Mouse (Mus musculus): ENCODE results near the gene Vangl1.

Vangl1 gene

GRCm38 (mm10) chr3:102142947-102143346, 61.5 kb downstream of the Vangl1 start:
- no peak for DNase-seq (ENCODE audit: low read depth, low spot score)

DNA sequence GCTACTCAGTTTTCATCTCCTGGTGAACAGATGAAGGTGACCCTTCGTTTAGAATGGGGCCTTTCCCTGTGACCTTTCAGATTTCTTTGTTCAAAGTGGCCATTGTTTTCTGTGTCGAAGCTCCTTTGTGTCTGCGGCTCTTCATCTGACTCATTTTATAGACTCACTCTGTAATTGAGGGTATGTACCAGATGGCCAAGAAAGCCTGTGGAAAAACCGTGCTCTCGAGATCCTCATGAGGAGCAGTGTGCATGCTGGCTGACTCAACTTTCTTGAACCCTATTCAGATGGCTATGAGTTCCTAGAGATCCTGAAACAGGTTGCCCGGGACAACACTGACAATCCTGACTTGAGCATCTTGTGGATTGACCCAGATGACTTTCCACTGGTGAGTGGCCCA, 62.6 kb downstream of the Vangl1 start:
- peak; percentile 74 for DNase-seq (ENCODE audit: low read depth, low spot score)

- DNase-seq (ENCODE audit: low read depth, low spot score), result peak; percentile 51
Measured at GRCm38 (mm10) chr3:102141451-102141850, 63.0 kb downstream of the Vangl1 start.

- DNase-seq (ENCODE audit: low read depth, low spot score), result no peak
Measured at GRCm38 (mm10) chr3:102140606-102141005, 63.9 kb downstream of the Vangl1 start.

DNA sequence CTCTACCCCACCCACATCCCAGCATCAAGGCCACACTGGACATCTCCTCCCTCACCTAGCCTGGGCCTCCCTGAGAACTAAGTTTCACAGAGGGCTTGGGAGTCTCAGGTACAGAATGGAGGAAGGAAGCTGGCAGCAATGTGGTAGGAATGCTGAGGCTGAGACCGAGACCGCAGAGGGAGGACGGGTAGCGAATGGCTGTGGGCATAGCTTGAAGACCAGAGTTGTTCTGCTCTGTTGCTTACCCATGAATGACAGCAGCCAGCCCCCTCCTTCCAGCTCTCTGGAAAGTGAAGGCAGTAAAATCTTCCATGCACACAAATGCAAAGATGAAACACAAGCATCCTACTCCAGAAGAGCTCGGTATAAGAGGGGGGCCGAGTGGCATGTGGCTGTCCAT, 65.6 kb downstream of the Vangl1 start:
- no peak for DNase-seq (ENCODE audit: low read depth, low spot score)

DNA sequence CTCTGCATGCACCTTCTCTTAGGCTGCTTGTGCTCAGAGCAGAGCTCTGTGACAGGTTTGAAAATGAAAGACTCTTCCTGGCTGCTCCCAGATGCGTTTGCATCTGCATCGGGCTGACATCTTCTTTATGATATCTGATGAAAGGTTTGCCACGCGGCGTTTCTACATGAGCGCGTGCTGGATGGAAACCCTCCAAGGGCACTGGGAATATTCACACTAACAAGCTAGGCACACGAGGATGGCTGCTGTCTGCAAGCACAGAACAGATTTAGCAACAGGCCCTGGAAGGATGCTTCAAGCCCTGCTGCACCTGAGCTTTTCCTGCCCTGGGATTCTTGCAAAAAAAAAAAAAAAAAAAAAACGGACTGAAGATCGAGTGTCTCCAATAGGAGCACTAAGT, 67.3 kb downstream of the Vangl1 start:
- peak; percentile 18 for DNase-seq (ENCODE audit: low read depth, low spot score)

DNA sequence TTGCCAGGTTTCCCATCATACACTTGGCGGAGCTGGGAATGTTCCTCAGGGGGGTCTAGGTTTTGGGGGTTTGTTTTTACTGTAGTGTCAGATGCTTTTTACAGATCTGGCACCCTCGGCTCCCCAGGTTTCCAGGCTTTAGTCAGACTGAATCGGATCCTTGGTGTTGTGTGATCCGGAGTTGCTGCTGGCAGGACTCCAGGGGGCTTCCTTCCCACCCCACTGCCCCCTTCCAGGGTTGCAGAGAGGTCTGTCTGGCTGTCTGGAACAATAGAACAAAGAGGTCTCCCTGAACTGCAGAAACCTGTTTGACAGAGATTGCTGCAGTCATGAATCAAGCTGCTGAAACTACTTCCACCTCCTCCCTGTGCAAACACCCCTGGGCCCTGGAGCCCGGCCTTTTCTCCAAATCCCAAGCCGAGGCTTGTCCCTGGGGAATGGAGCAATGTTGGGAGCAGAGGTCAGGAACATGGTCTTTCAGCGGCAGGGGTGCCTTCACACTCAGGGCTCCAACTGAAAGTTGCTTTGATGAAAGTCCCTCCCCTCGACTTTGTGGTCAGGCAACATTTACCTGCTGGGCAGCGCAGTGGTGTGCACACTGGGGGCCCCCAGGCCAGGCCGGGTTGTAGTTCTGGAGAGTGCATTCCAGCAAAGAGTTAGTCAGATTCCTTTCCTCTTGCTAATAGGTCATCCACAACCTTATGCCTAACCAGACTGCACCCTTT, 68.9 kb downstream of the Vangl1 start:
- no peak for DNase-seq (ENCODE audit: low read depth, low spot score)

GRCm38 (mm10) chr3:102131627-102132324, 72.7 kb downstream of the Vangl1 start:
- DNase-seq (ENCODE audit: low read depth, low spot score), result no peak

DNA sequence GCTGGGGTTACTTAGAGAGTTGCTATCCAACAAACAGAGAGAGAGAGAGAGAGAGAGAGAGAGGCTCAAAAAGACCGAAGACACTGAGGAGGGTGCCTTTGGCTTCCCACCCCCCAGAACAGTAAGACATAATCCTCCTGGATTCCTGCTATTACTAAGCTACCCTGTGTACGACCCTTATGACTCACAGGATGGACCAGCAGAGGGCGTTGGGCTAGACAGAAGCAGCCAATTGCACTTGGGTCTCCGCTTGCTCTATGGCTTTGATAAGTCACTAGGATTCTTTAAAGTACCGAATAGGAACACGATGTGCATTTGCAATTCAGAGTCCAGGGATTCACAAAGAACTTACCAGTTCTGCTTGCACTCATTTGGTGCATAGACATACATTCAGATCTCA, 74.0 kb downstream of the Vangl1 start:
- no peak for DNase-seq (ENCODE audit: low read depth, low spot score)

DNA sequence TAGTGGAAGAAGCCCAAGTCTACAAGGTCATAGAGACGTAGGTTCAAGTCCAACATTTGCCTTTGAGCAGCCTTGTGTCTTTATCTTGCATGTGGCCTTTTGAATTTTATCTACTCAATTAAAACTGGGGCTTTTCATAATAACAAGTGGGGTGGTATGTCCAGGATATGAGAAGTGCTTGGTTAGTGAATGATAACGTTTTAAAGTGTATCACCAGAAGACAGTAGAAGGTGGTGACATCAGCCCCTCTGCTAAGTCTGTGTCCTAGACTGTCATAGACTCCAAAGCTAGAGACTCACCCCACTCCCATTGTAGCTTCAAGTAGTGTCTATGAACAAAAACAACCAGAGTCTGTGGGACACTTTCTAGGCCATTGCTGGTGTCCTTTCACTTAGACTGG, 76.3 kb downstream of the Vangl1 start:
- DNase-seq (ENCODE audit: low read depth, low spot score), result no peak

DNA sequence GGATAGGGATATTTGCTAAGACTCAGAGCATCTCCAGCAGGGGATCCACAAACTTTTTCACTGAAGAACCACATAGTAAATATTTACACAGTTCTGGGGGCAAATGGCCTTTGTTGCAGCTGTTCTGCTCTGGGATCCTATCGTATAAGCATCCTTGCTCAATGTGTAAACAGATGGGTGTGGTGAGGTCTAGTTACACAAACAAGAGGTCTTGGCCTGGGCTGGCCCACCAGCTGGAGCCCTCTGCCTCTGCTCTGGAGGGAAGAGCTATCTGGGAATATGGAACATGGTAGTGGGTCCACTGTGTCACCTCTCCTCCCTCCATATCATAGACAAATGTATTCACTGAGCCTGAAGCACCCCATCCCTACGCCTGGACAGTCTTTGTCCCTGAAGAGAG, 77.4 kb downstream of the Vangl1 start:
- no peak for DNase-seq (ENCODE audit: low read depth, low spot score)

- DNase-seq (ENCODE audit: low read depth, low spot score), result no peak
Measured at GRCm38 (mm10) chr3:102125546-102125945, 78.9 kb downstream of the Vangl1 start.

DNA sequence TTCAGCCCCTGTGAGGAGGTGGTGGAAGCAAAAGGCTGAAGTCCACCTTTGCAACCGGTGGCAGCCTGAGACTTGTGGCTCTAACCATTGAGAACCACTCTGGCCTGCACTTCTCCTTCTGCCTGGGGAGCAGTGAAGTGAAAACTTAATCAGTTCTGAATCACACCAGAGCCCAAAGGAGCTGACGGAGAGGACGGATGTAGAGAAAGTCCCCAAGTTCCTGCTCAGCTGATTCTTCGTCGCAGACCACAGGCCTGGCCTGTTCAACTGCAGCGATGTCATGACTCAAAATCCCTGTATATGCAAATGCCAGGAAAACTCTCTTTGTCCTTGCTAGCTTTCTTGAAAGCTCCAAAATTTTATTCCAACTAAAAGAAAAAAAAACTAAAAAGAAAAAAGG, 80.8 kb downstream of the Vangl1 start:
- no peak for DNase-seq (ENCODE audit: low read depth, low spot score)

GRCm38 (mm10) chr3:102122046-102122445, 82.4 kb downstream of the Vangl1 start:
- DNase-seq (ENCODE audit: low read depth, low spot score), result no peak

GRCm38 (mm10) chr3:102120947-102121346, 83.5 kb downstream of the Vangl1 start:
- no peak for DNase-seq (ENCODE audit: low read depth, low spot score)

DNA sequence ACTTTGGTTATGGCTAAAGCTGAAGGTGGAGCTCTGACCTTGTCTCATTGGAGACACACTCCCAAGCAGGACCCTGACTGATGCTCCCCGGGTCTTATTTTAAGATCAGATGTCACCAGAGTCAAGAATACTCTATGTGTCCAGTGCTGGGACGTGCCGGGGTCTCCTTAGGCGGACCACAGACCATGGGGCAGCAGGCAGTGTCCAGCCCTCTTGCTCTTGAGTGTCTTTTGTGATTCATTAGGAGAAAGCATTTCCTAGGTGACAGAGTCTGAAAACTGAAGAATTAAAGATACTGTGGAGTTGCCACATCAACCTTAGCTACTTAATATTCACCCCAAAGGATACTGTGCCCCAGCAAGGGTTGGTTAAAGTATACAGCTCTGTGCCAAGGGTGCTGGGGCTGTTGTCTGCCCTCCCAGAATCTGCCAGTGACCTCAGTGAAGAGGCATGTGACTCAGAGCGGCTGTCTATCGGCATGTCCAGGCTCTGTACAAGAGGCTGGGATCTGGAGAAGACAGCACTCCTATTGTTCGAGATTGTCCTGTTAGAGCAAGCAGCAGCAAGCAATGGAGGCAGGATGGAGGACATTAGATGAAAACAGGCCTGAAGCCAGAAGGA, 92.4 kb downstream of the Vangl1 start:
- DNase-seq (ENCODE audit: low read depth, low spot score), result peak; percentile 31

DNA sequence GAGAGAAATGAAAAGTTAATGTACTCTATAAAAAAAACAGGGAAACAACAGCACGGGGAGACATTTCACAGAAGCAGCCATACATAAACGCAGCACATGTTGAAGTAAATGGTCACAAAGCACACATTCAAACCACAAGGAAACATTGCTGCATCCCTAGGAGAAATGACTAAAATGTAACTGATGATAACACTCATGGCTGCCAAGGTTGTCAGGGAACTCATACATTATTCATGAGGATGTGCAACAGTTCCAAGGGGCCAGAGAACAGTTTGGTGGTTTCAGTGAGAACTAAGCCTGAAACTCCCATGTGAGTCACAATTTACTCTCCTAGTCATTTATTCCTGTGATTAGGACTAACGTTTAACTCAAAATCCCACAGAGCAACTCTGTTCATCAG, 96.3 kb downstream of the Vangl1 start:
- no peak for DNase-seq (ENCODE audit: low read depth, low spot score)

DNA sequence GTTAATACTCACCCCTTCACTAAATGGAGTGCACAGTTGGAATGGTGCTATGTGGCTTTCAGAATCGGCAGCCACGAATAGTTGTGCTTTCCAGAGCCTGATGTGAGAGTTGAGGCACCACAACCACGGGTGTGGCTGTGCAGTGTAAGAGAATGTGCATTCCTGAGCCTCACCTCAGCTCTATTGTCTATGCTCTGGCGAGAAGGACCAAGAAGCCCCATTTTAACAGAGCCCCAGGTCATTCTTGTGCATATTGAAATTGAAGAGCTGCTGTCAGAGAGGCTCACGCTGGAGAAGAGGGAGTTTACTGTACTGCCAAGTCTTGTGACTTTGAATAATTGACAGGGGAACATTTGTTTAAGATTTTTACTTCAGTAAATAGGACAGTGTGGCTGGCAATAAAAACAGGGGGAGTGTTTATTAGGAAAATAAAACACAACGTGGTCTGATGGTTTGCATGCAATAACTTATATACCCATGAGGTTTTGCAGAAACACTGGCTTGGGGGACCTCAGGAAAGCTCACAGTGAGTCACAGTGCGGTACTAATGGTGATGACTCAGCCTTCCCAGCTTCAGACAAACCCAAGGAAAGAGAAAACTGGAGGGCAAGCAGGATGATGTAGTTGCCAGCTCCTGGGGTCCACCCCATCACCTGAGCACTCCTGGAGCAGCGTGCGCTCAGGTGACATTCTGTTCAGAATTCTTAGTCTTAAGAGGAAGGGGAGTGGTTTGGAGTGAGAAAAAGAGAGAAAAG, 100.5 kb downstream of the Vangl1 start:
- peak; percentile 49 for DNase-seq (ENCODE audit: low read depth, low spot score)
